Mouse (Mus musculus): ENCODE results near the gene Unc93b1. TPM values are rescaled to one million over a fixed set of nuclear protein-coding genes. Genes with fewer than 3 reads are reported as not detected.

The Unc93b1 gene
- total and polyA plus RNA-seq, 2 experiments from 2014 or later: 11.9 to 18.1 TPM

DNA sequence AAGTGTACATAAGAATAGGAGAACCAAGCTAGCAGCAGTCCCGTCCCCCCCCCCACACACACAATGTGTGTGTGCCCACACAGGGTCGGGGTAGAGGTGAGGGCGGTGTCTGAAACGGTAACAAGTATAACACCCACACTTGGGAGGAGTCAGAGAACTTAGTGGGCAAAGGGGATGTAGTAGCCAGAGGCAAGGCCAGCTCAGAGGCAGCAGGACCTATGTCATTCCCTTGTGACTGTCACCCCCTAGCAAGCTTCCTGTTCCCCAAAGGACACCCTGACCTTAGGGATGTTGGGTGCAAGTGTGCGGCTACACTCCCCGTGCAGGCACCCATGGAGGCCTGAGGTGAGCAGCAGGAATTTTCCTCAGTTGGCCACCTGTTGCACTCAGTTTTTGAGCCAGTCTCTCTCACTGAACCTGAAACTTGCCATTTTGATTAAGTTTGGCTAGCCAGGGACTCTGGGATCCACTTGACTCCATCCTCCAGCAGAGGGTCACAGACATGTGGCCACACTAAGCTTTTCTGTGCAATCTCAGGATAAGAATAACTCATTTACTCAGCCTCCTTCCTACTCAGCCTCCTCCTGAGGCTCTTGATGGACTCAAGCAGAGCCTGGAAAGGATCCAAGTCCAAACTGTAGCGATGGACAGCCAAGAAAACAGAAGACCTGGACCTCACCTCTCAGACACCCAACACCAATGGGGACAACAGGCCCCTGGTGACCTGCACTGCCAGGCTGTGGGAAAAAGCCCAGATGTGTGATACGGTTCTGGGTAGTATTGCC lies 26.9 kb upstream of the Unc93b1 start:
- Histone ChIP-seq H3K36me3 (replicated peaks; ENCODE audit: control insufficient read depth, insufficient read depth, low read length) (peaks cover 36% of the 10 kb centered on the region), H3K27me3 (ENCODE audit: control insufficient read depth, insufficient read depth, low read length) (no peaks in the 10 kb centered on the region), H3K27ac (ENCODE audit: low read depth) (no peak overlapping the region), H3K4me1 (ENCODE audit: control insufficient read depth, insufficient read depth) (peaks cover 11% of the 10 kb centered on the region), H3K9ac (replicated peaks; ENCODE audit: low read depth, low read length) (no peak overlapping the region), H3K4me3 (ENCODE audit: low read depth, low read length) (0 out of 2 replicates have a peak overlapping the region, but pooled peaks have one; percentile 66), H3K4me2 (ENCODE audit: low read depth, low read length) (no peak overlapping the region), H3K9me3 (replicated peaks; ENCODE audit: control insufficient read depth, low read length) (no peaks in the 10 kb centered on the region)
- DNase-seq (ENCODE audit: low spot score) (no peak), ATAC-seq (ENCODE audit: insufficient read depth, low read depth) (no peak)
- TF ChIP-seq EP300 (IDR thresholded peaks at IDR 0.05; ENCODE audit: low read depth) (no peak), CTCF (IDR thresholded peaks at IDR 0.05; ENCODE audit: low read depth) (no peak)
- 74% methylated on average over 8 of the region's 8 CpGs for WGBS

DNA sequence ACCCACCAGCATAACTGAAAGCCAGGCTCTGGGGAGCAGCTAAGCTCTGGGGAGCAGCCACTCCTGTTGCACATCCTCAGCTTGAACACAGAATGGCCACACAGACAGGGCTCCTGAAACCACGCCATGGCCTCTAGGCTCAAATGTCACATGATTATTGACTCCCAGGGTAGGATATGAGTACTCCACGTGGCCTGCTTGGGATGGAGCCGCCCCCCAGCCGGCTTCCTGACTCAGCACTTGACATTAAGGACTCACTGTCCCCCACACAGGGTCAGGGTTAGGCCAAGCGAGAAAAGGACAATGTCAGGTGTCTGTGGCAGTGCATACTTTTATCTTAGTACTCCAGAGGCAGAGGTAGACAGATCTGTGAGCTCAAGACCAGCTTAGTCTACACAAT lies 24.8 kb upstream of the Unc93b1 start:
- H3K36me3 ChIP-seq (replicated peaks; ENCODE audit: control insufficient read depth, insufficient read depth, low read length): peaks cover 31% of the 10 kb centered on the region
- peaks cover 18% of the 10 kb centered on the region for H3K4me1 ChIP-seq (ENCODE audit: control insufficient read depth, insufficient read depth)
- no peak overlapping the region for H3K4me3 ChIP-seq (ENCODE audit: low read depth, low read length)
- WGBS: 74% methylated on average over 5 of the region's 5 CpGs
- no peak overlapping the region for H3K9ac ChIP-seq (replicated peaks; ENCODE audit: low read depth, low read length)
- DNase-seq (ENCODE audit: low spot score): no peak
- H3K4me2 ChIP-seq (ENCODE audit: low read depth, low read length): no peak overlapping the region
- no peaks in the 10 kb centered on the region for H3K27me3 ChIP-seq (ENCODE audit: control insufficient read depth, insufficient read depth, low read length)
- no peak for ATAC-seq (ENCODE audit: insufficient read depth, low read depth)
- TF ChIP-seq CTCF (IDR thresholded peaks at IDR 0.05; ENCODE audit: low read depth): no peak
- TF ChIP-seq EP300 (IDR thresholded peaks at IDR 0.05; ENCODE audit: low read depth): no peak
- no peak overlapping the region for H3K27ac ChIP-seq (ENCODE audit: low read depth)
- H3K9me3 ChIP-seq (replicated peaks; ENCODE audit: control insufficient read depth, low read length): no peaks in the 10 kb centered on the region

DNA sequence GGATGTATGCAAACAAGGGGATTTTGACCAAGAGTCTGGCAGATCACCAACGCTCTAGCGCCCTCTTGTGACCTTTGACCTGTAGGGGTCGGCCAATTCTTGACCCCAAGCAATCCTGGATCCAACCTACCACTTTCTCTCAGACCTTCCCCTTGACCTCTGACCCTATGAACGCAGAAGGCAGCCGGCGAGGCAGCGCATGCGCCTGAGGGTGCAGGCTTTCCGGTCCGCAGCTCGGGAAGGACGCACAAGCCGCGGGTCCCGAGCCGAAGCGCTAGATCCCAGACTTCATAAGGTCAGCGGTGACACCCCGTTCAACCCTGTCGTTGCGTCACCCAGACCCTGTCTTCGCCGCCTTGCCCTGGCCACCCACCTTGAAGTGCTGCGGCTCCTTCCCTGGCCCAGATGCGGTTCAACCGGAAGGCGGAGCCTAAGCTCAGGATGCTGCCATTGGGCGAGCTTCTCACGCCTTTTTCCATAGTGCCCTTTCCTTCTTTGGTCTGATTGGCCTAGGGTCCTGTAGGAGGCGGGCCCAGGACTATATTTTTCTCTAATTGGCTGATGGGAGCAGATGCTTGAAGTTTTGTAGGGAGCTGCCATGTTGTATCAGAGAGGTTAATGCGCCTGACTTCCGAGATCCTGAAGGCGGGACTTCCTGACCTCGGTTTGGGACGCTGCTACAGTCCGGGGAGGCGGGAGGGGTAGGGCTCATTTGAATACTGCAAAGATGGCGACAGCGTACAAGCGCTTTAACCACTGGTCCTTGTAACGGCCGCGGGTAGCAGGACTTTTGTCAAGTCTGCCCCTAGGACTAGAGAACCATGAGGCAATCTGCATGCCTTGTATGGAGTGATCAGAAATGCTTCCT lies 22.4 kb upstream of the Unc93b1 start, which contains the start of gene Ndufs8:
TSS of gene Ndufs8 (minus strand) at position 438 of the 868 bp plus-strand sequence.
- peak within 1 kb of the TSS; percentile 90 for H3K4me2 ChIP-seq (ENCODE audit: low read depth, low read length)
- H3K27me3 ChIP-seq (ENCODE audit: control insufficient read depth, insufficient read depth, low read length): no peaks in the 10 kb centered on the region
- H3K4me1 ChIP-seq (ENCODE audit: control insufficient read depth, insufficient read depth): peaks cover 14% of the 10 kb centered on the region
- H3K9ac ChIP-seq (replicated peaks; ENCODE audit: low read depth, low read length): peak within 1 kb of the TSS; percentile 74
- H3K4me3 ChIP-seq (ENCODE audit: low read depth, low read length): peak within 1 kb of the TSS; percentile 75
- DNase-seq (ENCODE audit: low spot score) (peak; percentile 100), ATAC-seq (ENCODE audit: insufficient read depth, low read depth) (peak; percentile 98)
- TF ChIP-seq EP300 (IDR thresholded peaks at IDR 0.05; ENCODE audit: low read depth) (peak; percentile 25), CTCF (IDR thresholded peaks at IDR 0.05; ENCODE audit: low read depth) (peak; percentile 7; the same call in 1 of the 2 replicates)
- under 1% methylated on average over 43 of the region's 43 CpGs for WGBS
- H3K36me3 ChIP-seq (replicated peaks; ENCODE audit: control insufficient read depth, insufficient read depth, low read length): peaks cover 31% of the 10 kb centered on the region
- H3K9me3 ChIP-seq (replicated peaks; ENCODE audit: control insufficient read depth, low read length): no peaks in the 10 kb centered on the region
- H3K27ac ChIP-seq (ENCODE audit: low read depth): peak within 1 kb of the TSS; percentile 90

GRCm38 (mm10) chr19:3913692-3914091 lies 21.3 kb upstream of the Unc93b1 start:
- DNase-seq (ENCODE audit: low spot score): no peak
- H3K4me2 ChIP-seq (ENCODE audit: low read depth, low read length): peak overlapping the region; percentile 81
- H3K9me3 ChIP-seq (replicated peaks; ENCODE audit: control insufficient read depth, low read length): no peaks in the 10 kb centered on the region
- no peak for TF ChIP-seq EP300 (IDR thresholded peaks at IDR 0.05; ENCODE audit: low read depth)
- no peak for TF ChIP-seq CTCF (IDR thresholded peaks at IDR 0.05; ENCODE audit: low read depth)
- no peak for ATAC-seq (ENCODE audit: insufficient read depth, low read depth)
- no peaks in the 10 kb centered on the region for H3K27me3 ChIP-seq (ENCODE audit: control insufficient read depth, insufficient read depth, low read length)
- H3K4me1 ChIP-seq (ENCODE audit: control insufficient read depth, insufficient read depth): peaks cover 13% of the 10 kb centered on the region
- H3K27ac ChIP-seq (ENCODE audit: low read depth): peak overlapping the region; percentile 86; the same call in 1 of the 2 replicates
- H3K9ac ChIP-seq (replicated peaks; ENCODE audit: low read depth, low read length): 0 out of 2 replicates have a peak overlapping the region, but pooled peaks have one; percentile 61
- 84% methylated on average over 8 of the region's 8 CpGs for WGBS
- H3K36me3 ChIP-seq (replicated peaks; ENCODE audit: control insufficient read depth, insufficient read depth, low read length): peaks cover 27% of the 10 kb centered on the region
- peak overlapping the region; percentile 75 for H3K4me3 ChIP-seq (ENCODE audit: low read depth, low read length)

DNA sequence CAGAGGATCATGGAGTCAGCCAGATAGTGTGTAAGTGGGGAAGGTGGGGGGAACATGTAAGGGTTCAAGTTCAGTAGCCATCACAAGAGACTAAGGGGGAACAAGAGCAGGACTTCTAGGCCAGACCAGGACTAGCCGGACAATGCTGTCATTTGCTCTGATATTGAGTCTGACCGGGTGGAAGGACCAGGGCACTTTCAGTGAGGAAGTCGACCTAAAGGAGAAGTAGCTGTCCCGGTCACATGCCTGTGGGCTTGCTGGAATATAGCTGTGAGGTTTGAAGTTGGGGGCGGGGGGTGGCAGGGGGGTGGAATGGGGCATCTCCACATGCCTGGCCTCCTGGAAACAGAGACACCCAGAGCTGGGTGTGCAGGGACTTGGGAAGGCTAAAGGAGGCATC lies 20.5 kb upstream of the Unc93b1 start:
- peaks cover 18% of the 10 kb centered on the region for H3K36me3 ChIP-seq (replicated peaks; ENCODE audit: control insufficient read depth, insufficient read depth, low read length)
- no peak for ATAC-seq (ENCODE audit: insufficient read depth, low read depth)
- 89% methylated on average over 5 of the region's 5 CpGs for WGBS
- no peak overlapping the region for H3K4me2 ChIP-seq (ENCODE audit: low read depth, low read length)
- H3K27ac ChIP-seq (ENCODE audit: low read depth): no peak overlapping the region
- no peak overlapping the region for H3K9ac ChIP-seq (replicated peaks; ENCODE audit: low read depth, low read length)
- TF ChIP-seq EP300 (IDR thresholded peaks at IDR 0.05; ENCODE audit: low read depth) (no peak), CTCF (IDR thresholded peaks at IDR 0.05; ENCODE audit: low read depth) (no peak)
- DNase-seq (ENCODE audit: low spot score): no peak
- H3K9me3 ChIP-seq (replicated peaks; ENCODE audit: control insufficient read depth, low read length): no peaks in the 10 kb centered on the region
- no peaks in the 10 kb centered on the region for H3K27me3 ChIP-seq (ENCODE audit: control insufficient read depth, insufficient read depth, low read length)
- H3K4me1 ChIP-seq (ENCODE audit: control insufficient read depth, insufficient read depth): peaks cover 13% of the 10 kb centered on the region
- H3K4me3 ChIP-seq (ENCODE audit: low read depth, low read length): no peak overlapping the region
